In the genomic region with DNA sequence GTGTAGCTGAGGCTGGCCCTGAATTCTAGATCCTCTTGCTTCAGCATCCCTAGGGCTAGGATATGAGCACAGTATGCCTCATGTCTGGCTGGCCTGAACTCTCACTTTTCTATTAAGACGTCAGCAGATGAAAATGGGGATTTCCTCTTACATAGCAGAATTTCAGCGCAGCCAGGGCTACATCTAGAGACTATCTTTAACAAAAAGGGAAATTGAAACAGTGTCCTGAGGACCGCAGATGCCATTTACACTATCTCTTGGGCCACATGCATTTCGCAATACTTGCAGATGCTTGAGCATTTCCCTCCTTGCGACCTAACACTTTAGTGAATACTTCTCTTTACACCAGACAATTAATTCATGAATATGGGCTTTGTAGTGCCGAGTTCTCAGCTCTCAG, we compare ENCODE assay signal across 14 mouse cellular contexts. TPM values are rescaled to one million over a fixed set of nuclear protein-coding genes. Genes with fewer than 3 reads are reported as not detected.
DNase-seq lines count a peak whose midpoint lies in the region; ATAC-seq and TF ChIP-seq lines count a peak whose summit lies in the region.
"Had no signal": no experiment of that assay in that cellular context is flagged by ENCODE, and none has a peak within 500 bp of the region (broad histone marks: within the 10 kb centered on the region; RNA-seq: fewer than 3 reads in every experiment).

No protein-coding gene starts in this region.

- ATAC-seq in hindbrain, embryonic 13.5 days (ENCODE audit: low FRiP score): no peak
- ATAC-seq in hindbrain, embryonic 12.5 days (ENCODE audit: low FRiP score): no peak
- peak; percentile 28; the same call in 1 of the 2 replicates for ATAC-seq in G1E (ENCODE audit: extremely low read depth, insufficient number of reproducible peaks, low FRiP score, poor library complexity, severe bottlenecking)
- ATAC-seq in liver, embryonic 13.5 days (ENCODE audit: low read depth): peak; percentile 26; the same call in 1 of the 2 replicates
- ATAC-seq: forebrain, postnatal 0 days; hindbrain, postnatal 0 days had no signal

- H3K36me3 ChIP-seq in hindbrain, embryonic 13.5 days: peaks cover 71% of the 10 kb centered on the region
- peaks cover 60% of the 10 kb centered on the region for H3K36me3 ChIP-seq in hindbrain, embryonic 12.5 days
- H3K36me3 ChIP-seq in G1E (replicated peaks) (peaks cover 87% of the 10 kb centered on the region), myocyte (ENCODE audit: control insufficient read depth, insufficient read depth) (peaks cover 7% of the 10 kb centered on the region)
- peaks cover 67% of the 10 kb centered on the region for H3K36me3 ChIP-seq in liver, embryonic 13.5 days

- no peak overlapping the region for H3K27ac ChIP-seq in hindbrain, embryonic 13.5 days
- no peak overlapping the region for H3K27ac ChIP-seq in hindbrain, embryonic 12.5 days
- 0 out of 2 replicates have a peak overlapping the region, but pooled peaks have one; percentile 3 for H3K27ac ChIP-seq in liver, embryonic 13.5 days
- H3K27ac ChIP-seq: embryonic facial prominence, embryonic 15.5 days; heart, embryonic 15.5 days; hindbrain, postnatal 0 days; limb, embryonic 10.5 days had no signal

- no peak for TF ChIP-seq POLR2A in myocyte (IDR thresholded peaks at IDR 0.05; ENCODE audit: insufficient read length, low read depth)

- no peaks in the 10 kb centered on the region for H3K9me3 ChIP-seq in hindbrain, embryonic 13.5 days
- H3K9me3 ChIP-seq in hindbrain, embryonic 12.5 days (replicated peaks): no peaks in the 10 kb centered on the region
- H3K9me3 ChIP-seq in G1E (replicated peaks): no peaks in the 10 kb centered on the region
- no peaks in the 10 kb centered on the region for H3K9me3 ChIP-seq in liver, embryonic 13.5 days (replicated peaks)
- H3K9me3 ChIP-seq: embryonic facial prominence, embryonic 15.5 days; heart, embryonic 15.5 days; limb, embryonic 10.5 days had no signal

- no peaks in the 10 kb centered on the region for H3K4me1 ChIP-seq in hindbrain, embryonic 13.5 days (replicated peaks)
- H3K4me1 ChIP-seq in hindbrain, embryonic 12.5 days: no peaks in the 10 kb centered on the region
- peaks cover 17% of the 10 kb centered on the region for H3K4me1 ChIP-seq in G1E (ENCODE audit: insufficient read depth, low read depth, low read length)
- peaks cover 5% of the 10 kb centered on the region for H3K4me1 ChIP-seq in liver, embryonic 13.5 days (replicated peaks)
- H3K4me1 ChIP-seq: embryonic facial prominence, embryonic 15.5 days; heart, embryonic 15.5 days; limb, embryonic 10.5 days had no signal

- H3K79me2 ChIP-seq in myocyte (ENCODE audit: control insufficient read depth, insufficient read depth): no peaks in the 10 kb centered on the region

- 83% methylated on average over 6 of the region's 6 CpGs for WGBS in hindbrain, embryonic 13.5 days
- WGBS in hindbrain, embryonic 12.5 days: 87% methylated on average over 6 of the region's 6 CpGs
- WGBS in liver, embryonic 13.5 days (ENCODE audit: insufficient replicate concordance): 42% methylated on average over 6 of the region's 6 CpGs

- no peaks in the 10 kb centered on the region for H3K27me3 ChIP-seq in hindbrain, embryonic 13.5 days
- no peaks in the 10 kb centered on the region for H3K27me3 ChIP-seq in hindbrain, embryonic 12.5 days
- peaks cover 5% of the 10 kb centered on the region for H3K27me3 ChIP-seq in G1E (ENCODE audit: insufficient read depth, low read length)
- H3K27me3 ChIP-seq in liver, embryonic 13.5 days: no peaks in the 10 kb centered on the region; the same call in 1 of the 2 replicates
- no peaks in the 10 kb centered on the region for H3K27me3 ChIP-seq in myocyte (ENCODE audit: control insufficient read depth, insufficient read depth, insufficient read length)
- H3K27me3 ChIP-seq: embryonic facial prominence, embryonic 15.5 days; heart, embryonic 15.5 days had no signal

- no peak for DNase-seq in G1E (ENCODE audit: low spot score)
- no peak for DNase-seq in liver, embryonic 13.5 days
- DNase-seq in thymus, postnatal 4 days: no peak
- no peak for DNase-seq in kidney, adult 11 months
- no peak for DNase-seq in urinary bladder, adult 2 months (ENCODE audit: low spot score)
- DNase-seq: forebrain, postnatal 0 days; gastrocnemius, postnatal 14 days had no signal

- no peak overlapping the region for H3K4me2 ChIP-seq in hindbrain, embryonic 13.5 days
- no peak overlapping the region for H3K4me2 ChIP-seq in hindbrain, embryonic 12.5 days (replicated peaks)
- no peak overlapping the region for H3K4me2 ChIP-seq in liver, embryonic 13.5 days
- no peak overlapping the region for H3K4me2 ChIP-seq in myocyte (ENCODE audit: low read depth)
- H3K4me2 ChIP-seq: embryonic facial prominence, embryonic 15.5 days; heart, embryonic 15.5 days had no signal

- H3K4me3 ChIP-seq in hindbrain, embryonic 13.5 days: no peak overlapping the region
- H3K4me3 ChIP-seq in hindbrain, embryonic 12.5 days: no peak overlapping the region
- H3K4me3 ChIP-seq in G1E (ENCODE audit: low read depth, low read length) (no peak overlapping the region), myocyte (no peak overlapping the region)
- no peak overlapping the region for H3K4me3 ChIP-seq in liver, embryonic 13.5 days (replicated peaks)
- H3K4me3 ChIP-seq: embryonic facial prominence, embryonic 15.5 days; heart, embryonic 15.5 days; limb, embryonic 10.5 days had no signal

- H3K9ac ChIP-seq in hindbrain, embryonic 13.5 days: 0 out of 2 replicates have a peak overlapping the region, but pooled peaks have one; percentile 24
- no peak overlapping the region for H3K9ac ChIP-seq in hindbrain, embryonic 12.5 days
- H3K9ac ChIP-seq in liver, embryonic 13.5 days: no peak overlapping the region
- H3K9ac ChIP-seq: embryonic facial prominence, embryonic 15.5 days; forebrain, postnatal 0 days; heart, embryonic 15.5 days had no signal

- TF ChIP-seq CTCF in G1E (IDR thresholded peaks at IDR 0.05; ENCODE audit: low read depth, low read length): no peak

- no peak overlapping the region for H3ac ChIP-seq in myocyte (ENCODE audit: control insufficient read depth, insufficient read length)

TF ChIP-seq in myocyte, 11 proteins besides CTCF, POLR2A, EP300 and RAD21:
- 0 out of 2 replicates have a peak, but pooled peaks have one; percentile 11 for TF ChIP-seq CEBPB (IDR thresholded peaks at IDR 0.05; ENCODE audit: insufficient read depth, poor library complexity, severe bottlenecking)
- TF ChIP-seq E2F4 (IDR thresholded peaks at IDR 0.05; ENCODE audit: insufficient read depth): no peak

RNA-seq across cellular contexts. Expression of a gene that starts 18.6 kb away (rescaled TPM):
- polyA plus RNA-seq in hindbrain, embryonic 13.5 days (2015; fragmentation: Nextera tagmentation; extraction: Ambion mirVana): 43.6 and 46.6 TPM in 2 replicates
- polyA plus RNA-seq in hindbrain, embryonic 12.5 days (2016; fragmentation: Nextera tagmentation; extraction: Ambion mirVana): 44.6 and 46.8 TPM in 2 replicates
- 19.5 and 21.7 TPM in 2 replicates for total RNA-seq in G1E (2014; fragmentation: Nextera tagmentation)
- 29.5 and 37.7 TPM in 2 replicates for total RNA-seq in G1E (2017)
- 47.1 and 78.4 TPM in 2 replicates for polyA plus RNA-seq in G1E (2012)
- polyA plus RNA-seq in liver, embryonic 13.5 days (2015; fragmentation: Nextera tagmentation; extraction: Ambion mirVana): 28.9 and 30.2 TPM in 2 replicates
- 35.8 TPM for polyA plus RNA-seq in myocyte (2012; fragmentation: generic; extraction: Trizol)
- 80.3 and 96.3 TPM in 2 replicates for polyA plus RNA-seq in urinary bladder, adult 2 months (2012; rRNA removed)

Comparison
In these comparisons a context has a peak if more than half of its experiments do, and no peak if none do; other contexts are left out.
1. ATAC-seq: peak in G1E (single experiment) and liver, embryonic 13.5 days (single experiment); none in hindbrain, embryonic 13.5 days (single experiment) and hindbrain, embryonic 12.5 days (single experiment).